Comparison of ENCODE assay signal across 8 mouse cellular contexts in genomic region chr3:21564847-21565485, GRCm38 (mm10).
DNase-seq lines count a peak whose midpoint lies in the region; ATAC-seq and TF ChIP-seq lines count a peak whose summit lies in the region.

No protein-coding gene starts in this region.

- no peak for ATAC-seq in Patski
- peak; percentile 24 for ATAC-seq in forebrain, embryonic 15.5 days (replicated peaks)
- no peak for ATAC-seq in limb, embryonic 12.5 days (ENCODE audit: insufficient number of reproducible peaks, insufficient read depth, low FRiP score, low TSS enrichment, low read depth)

- in situ Hi-C loops in Patski (cut with MboI; ENCODE audit: low pct_unique_long_range_greater_than_20kb) = loop anchor here (5.0 kb wide), 4 partner anchors 252 to 908 kb away; no protein-coding TSS in a partner anchor

- POLR2A ChIA-PET in Patski (lab: Charles Lee) = interaction anchor here (0.6 to 1.3 kb wide), 4 partner anchors 9 to 370 kb away, joined by 3 to 6 read pairs (median 4); no protein-coding TSS in a partner anchor

- CTCF ChIA-PET in Patski (lab: Charles Lee) = interaction anchor here (0.8 to 1.9 kb wide), 7 partner anchors 12 to 236 kb away, joined by 3 to 8 read pairs (median 4); no protein-coding TSS in a partner anchor

- WGBS in forebrain, embryonic 15.5 days = 50% methylated on average over 4 of the region's 4 CpGs
- 58% methylated on average over 4 of the region's 4 CpGs for WGBS in limb, embryonic 12.5 days

- TF ChIP-seq CTCF in Patski (IDR thresholded peaks at IDR 0.05) = peak; percentile 22

- no peak overlapping the region for H3K9ac ChIP-seq in forebrain, embryonic 15.5 days (replicated peaks)
- no peak overlapping the region for H3K9ac ChIP-seq in limb, embryonic 12.5 days (replicated peaks)

- H3K9me3 ChIP-seq in forebrain, embryonic 15.5 days = no peaks in the 10 kb centered on the region
- H3K9me3 ChIP-seq in limb, embryonic 12.5 days = no peaks in the 10 kb centered on the region

- H3K4me2 ChIP-seq in forebrain, embryonic 15.5 days (replicated peaks) = no peak overlapping the region
- H3K4me2 ChIP-seq in limb, embryonic 12.5 days = no peak overlapping the region

- peak overlapping the region; percentile 67 for H3K27ac ChIP-seq in forebrain, embryonic 15.5 days (replicated peaks)
- peak overlapping the region; percentile 76 for H3K27ac ChIP-seq in limb, embryonic 12.5 days

- peaks cover 20% of the 10 kb centered on the region for H3K4me1 ChIP-seq in forebrain, embryonic 15.5 days
- H3K4me1 ChIP-seq in limb, embryonic 12.5 days (replicated peaks) = peaks cover 14% of the 10 kb centered on the region

- no peak overlapping the region for H3K4me3 ChIP-seq in forebrain, embryonic 15.5 days
- H3K4me3 ChIP-seq in limb, embryonic 12.5 days (replicated peaks) = no peak overlapping the region

- no peaks in the 10 kb centered on the region for H3K36me3 ChIP-seq in forebrain, embryonic 15.5 days
- no peaks in the 10 kb centered on the region for H3K36me3 ChIP-seq in limb, embryonic 12.5 days

- no peaks in the 10 kb centered on the region for H3K27me3 ChIP-seq in Patski
- H3K27me3 ChIP-seq in forebrain, embryonic 15.5 days = no peaks in the 10 kb centered on the region
- no peaks in the 10 kb centered on the region for H3K27me3 ChIP-seq in limb, embryonic 12.5 days

- DNase-seq in heart, adult 8-10 months (ENCODE audit: low spot score) = peak; percentile 11
- DNase-seq in heart, postnatal 4 days = no peak
- DNase-seq in Patski (ENCODE audit: low read depth, low spot score) (peak; percentile 31), MN1 (ENCODE audit: low spot score) (no peak)
- no peak for DNase-seq in cerebellum, postnatal 36 days
- no peak for DNase-seq in cerebellum, adult 18-20 months

Comparison
In these comparisons a context has a peak if more than half of its experiments do, and no peak if none do; other contexts are left out.
1. DNase-seq: peak in heart, adult 8-10 months (single experiment) and Patski (single experiment); none in heart, postnatal 4 days (single experiment), cerebellum, postnatal 36 days (0 of 2), cerebellum, adult 18-20 months (0 of 2) and MN1 (single experiment).